Mouse (Mus musculus): ENCODE measurements around the gene Epha7.

Gene Epha7

GRCm38 (mm10) chr4:28812691-28813289, at the start of gene Epha7:
Gene Epha7 (plus strand): TSS chr4:28813131.
- ChIA-PET POLR2A (interaction anchor here in 3 of 4 experiments (0.5 to 1.2 kb wide), 12 partner anchors 8 to 512 kb away, joined by 3 to 8 read pairs (median 3); no protein-coding TSS in a partner anchor), CTCF (interaction anchor here in 1 of 4 experiments (1.1 kb wide), 1 partner anchor 34 kb away, joined by 3 read pairs; no protein-coding TSS in a partner anchor)

DNA sequence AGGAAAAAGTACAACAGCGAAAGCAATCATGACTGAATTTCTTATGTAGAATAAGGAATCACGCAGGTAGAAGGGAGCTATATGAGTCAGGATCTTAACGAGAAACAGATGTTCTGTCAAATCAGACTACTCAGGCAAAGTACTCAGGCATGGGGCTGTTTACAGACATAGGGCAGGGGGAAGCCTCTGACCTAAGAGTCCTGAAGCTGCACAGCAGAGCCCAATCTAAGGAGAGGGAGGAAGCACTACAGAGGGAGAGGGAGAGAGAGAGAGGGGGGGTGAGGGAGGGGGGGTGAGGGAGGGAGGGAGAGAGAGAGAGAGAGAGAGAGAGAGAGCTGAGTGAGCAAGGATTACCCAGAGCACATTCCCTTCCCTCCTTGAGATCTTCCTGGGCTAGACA, 29.0 kb upstream of the Epha7 start:
- CTCF ChIA-PET: no interaction called here
- POLR2A ChIA-PET: interaction anchor here in 1 of 4 experiments (0.9 kb wide), 1 partner anchor 28 kb away, joined by 3 read pairs; no protein-coding TSS in a partner anchor

DNA sequence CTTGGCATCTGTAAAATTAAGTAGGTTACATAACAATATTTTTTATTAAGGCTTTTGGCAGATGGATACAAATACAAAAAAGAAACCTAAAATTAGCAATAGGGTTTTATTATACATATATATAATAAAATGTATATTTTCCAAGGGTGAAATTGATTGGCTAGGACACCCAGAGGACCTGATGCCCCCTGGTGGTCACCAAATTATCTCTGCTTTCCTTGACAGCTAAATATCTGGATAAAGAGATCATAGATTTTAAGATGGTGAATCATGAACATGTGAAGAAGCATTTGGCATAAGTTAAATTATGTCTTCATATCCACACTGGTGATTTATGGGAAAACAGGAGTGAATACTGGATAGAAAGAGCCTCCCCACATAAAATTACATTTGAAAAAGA, 4.1 kb upstream of the Epha7 start:
- ChIA-PET CTCF (no interaction called here), POLR2A (no interaction called here)

GRCm38 (mm10) chr4:28809703-28810102, 3.2 kb upstream of the Epha7 start:
- ChIA-PET POLR2A (no interaction called here), CTCF (no interaction called here)

DNA sequence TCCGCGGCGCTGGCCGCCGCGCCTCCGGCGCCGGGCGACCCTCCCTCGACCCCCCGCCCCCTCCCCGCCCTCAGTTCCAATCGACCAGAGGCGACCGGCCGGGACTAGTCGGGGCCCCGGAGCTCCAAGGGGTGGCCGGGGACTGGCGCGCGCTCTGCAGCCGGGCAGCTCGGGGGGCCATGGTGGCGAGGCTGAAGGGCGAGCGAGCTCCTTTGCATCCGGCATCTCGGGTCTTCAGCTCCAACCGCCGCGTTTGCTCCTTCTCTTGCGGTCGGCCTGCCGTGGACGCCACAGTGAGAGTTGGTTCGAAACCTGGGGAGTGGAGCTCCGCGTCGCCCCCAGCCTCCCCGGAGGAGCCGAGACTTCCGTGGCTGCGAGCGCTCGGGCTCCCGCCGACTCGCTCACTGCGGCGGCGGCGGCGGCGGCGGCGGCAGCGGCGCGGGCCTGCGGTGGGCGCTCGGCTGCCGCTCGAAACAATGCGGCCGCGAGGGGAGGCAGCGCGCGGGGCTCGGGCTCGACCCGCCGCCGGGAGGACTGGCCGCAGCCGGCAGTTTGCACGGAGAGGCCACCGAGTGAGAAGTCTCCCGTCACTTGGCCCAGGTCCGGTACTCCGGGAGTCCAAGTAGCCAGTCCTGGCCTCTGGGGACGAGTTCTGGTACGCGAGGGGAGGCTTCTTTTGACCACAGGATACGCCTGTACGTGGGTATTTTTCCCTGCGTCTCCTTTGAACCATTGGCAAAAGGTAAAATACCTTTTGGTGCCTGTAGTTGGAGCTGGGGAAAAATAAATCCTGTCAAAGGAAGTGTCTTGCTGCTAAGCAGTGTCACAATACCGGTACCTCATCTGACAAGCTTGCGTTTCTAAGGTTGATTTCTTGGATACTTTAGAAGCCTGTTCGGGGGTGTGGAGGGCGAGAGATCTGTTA, 882 bp downstream of the Epha7 start:
- ChIA-PET POLR2A (interaction anchor here in 2 of 4 experiments (0.6 to 1.3 kb wide), 12 partner anchors 9 to 1409 kb away, joined by 3 to 4 read pairs (median 3); no protein-coding TSS in a partner anchor), CTCF (interaction anchor here in 1 of 4 experiments (0.6 kb wide), 1 partner anchor 428 kb away, joined by 5 read pairs; no protein-coding TSS in a partner anchor)

GRCm38 (mm10) chr4:28814476-28814815, 1.5 kb downstream of the Epha7 start:
- POLR2A ChIA-PET: interaction anchor here in 3 of 4 experiments (0.6 to 1.3 kb wide), 6 partner anchors 30 to 1410 kb away, joined by 3 to 5 read pairs (median 3); no protein-coding TSS in a partner anchor
- CTCF ChIA-PET: no interaction called here

- CTCF ChIA-PET: no interaction called here
- POLR2A ChIA-PET: interaction anchor here in 3 of 4 experiments (0.6 to 1.3 kb wide), 7 partner anchors 22 to 1411 kb away, joined by 3 to 5 read pairs (median 3); no protein-coding TSS in a partner anchor
Observed at GRCm38 (mm10) chr4:28814816-28815620, 2.1 kb downstream of the Epha7 start.

GRCm38 (mm10) chr4:28815621-28815920, 2.6 kb downstream of the Epha7 start:
- CTCF ChIA-PET: no interaction called here

GRCm38 (mm10) chr4:28823616-28824015, 10.7 kb downstream of the Epha7 start:
- ChIA-PET POLR2A (no interaction called here), CTCF (no interaction called here)

More at GRCm38 (mm10) chr4:28815621-28815920, 2.6 kb downstream of the Epha7 start:
- POLR2A ChIA-PET: interaction anchor here in 2 of 4 experiments (0.7 kb wide), 2 partner anchors 21 to 347 kb away, joined by 3 to 5 read pairs; no protein-coding TSS in a partner anchor

GRCm38 (mm10) chr4:28824616-28825015, 11.7 kb downstream of the Epha7 start:
- ChIA-PET CTCF (no interaction called here), POLR2A (no interaction called here)

DNA sequence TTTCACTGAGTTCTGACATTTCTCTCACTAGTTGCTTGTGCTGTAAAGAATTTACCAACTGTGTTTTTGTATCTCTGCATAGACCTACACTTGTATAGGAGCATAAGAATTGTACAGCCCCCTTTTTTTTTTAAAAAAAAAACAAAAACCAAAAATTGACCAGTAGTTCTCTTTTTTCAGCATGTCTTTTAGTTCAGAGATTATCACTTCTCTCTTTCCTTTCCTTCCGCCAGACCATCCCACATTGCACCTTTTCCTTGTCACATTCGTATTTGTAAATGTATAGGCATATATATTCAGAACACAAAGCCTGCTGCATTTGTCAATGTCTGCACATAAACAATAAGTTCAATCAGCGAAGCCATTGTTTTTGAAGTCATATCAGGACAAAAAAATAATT, 24.7 kb downstream of the Epha7 start:
- ChIA-PET POLR2A (no interaction called here), CTCF (no interaction called here)

DNA sequence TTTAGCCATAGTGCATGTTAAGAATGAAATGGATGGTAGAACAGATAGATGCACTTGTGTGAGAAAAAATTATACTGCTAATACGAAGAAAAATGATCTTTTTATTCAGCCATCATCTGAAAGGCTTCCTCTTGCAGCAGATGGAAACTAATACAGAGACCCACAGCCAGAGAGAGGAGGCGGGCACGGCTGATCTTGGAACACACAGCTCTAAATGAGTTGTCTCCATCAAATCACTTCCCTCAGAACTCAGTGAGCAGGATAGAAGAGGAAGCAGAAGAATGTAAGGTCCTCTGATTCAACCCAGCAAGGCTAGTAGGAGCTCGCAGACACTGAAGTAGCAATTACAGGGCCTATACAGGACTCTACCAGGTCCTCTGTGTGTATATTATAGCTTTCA, 33.4 kb downstream of the Epha7 start:
- ChIA-PET POLR2A (no interaction called here), CTCF (interaction anchor here in 1 of 4 experiments (0.8 kb wide), 1 partner anchor 34 kb away, joined by 3 read pairs; the partner anchor contains the start of gene Epha7)

DNA sequence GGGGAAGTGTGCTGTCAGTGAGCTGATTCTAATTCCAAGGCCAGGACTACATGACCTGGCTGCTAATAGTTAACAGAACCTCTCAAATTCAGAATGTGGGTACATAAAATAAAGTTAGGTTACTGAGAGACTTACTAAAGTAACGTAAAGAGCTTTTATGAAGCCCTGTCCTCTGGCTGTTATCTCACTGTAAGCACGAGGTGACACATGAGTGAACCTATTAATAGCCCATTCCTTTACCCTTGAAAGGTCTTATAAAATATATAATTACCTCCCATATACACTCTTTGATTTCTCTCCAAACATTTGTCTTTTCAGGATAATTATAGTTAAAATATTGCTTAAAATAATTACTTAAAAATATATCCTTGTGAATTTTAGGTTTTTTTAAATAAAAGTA, 37.5 kb downstream of the Epha7 start:
- POLR2A ChIA-PET: no interaction called here
- CTCF ChIA-PET: no interaction called here

DNA sequence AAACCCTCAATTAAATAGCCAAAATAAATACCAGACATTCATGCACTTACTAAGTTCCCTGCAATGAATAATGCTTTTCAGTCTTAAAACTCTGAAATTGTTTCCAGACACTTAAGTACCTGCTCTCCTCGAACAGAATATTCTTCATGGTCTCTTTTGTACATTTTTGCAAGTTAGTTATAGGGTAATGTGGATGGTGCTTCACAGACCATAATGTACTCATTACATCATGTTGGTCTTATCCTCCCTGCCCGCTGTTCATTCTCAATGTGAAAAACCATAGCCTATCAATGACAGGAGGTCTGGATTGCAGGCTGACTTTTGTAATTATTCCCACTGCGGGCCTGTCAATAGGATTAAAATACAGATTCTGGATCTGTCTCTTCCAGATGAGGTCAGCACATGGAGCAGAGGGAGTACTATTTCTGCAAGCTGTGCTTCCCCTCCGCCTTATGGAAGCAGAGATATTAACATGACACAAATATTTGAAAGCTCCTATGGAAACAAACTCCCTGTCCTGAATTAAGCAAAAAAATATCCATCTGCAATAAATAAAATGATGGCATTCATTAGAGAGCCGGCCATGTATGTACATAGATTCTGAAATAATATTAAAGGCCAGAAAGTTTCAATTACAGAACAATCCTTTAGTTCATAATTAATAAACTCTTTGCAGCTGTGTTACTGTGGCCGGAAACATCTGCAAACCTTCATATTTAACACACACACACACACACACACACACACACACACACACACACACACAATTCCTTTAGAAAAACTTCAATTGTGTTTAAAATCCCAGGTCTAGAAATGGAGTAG, 50.1 kb downstream of the Epha7 start:
- CTCF ChIA-PET: no interaction called here
- POLR2A ChIA-PET: no interaction called here

DNA sequence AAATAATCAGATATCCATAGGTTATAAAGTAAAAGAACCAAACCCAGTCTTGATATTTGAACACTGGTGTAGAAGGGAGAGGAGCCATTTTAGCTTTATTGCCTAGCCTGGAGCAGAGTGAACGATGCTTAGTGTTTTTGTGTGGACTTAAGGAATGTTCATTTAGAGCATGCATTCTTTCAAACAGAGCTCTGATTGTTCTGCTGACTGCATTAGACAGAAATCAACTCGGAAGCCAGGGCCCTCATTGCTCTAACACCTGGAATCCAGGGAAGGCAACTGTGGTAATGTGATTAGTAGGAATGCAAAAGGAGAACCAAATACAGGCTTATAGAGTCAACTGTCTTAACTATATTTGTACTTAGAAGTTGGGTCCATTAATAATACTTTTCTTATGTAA, 53.5 kb downstream of the Epha7 start:
- CTCF ChIA-PET: no interaction called here

DNA sequence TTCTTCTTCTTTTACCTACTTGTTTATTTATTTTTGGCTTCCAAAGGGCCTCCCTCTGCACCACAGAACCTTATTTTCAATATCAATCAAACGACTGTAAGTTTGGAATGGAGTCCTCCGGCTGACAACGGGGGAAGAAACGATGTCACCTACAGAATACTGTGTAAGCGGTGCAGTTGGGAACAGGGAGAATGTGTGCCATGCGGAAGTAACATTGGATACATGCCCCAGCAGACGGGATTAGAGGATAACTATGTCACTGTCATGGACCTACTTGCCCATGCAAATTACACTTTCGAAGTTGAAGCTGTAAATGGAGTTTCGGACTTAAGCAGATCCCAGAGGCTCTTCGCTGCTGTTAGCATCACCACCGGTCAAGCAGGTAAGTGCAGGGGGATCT, 58.7 kb downstream of the Epha7 start:
- CTCF ChIA-PET: no interaction called here
- POLR2A ChIA-PET: interaction anchor here in 1 of 4 experiments (1.0 kb wide), 1 partner anchor 57 kb away, joined by 3 read pairs; no protein-coding TSS in a partner anchor

More for the DNA sequence above, 53.5 kb downstream of the Epha7 start:
- POLR2A ChIA-PET: no interaction called here

DNA sequence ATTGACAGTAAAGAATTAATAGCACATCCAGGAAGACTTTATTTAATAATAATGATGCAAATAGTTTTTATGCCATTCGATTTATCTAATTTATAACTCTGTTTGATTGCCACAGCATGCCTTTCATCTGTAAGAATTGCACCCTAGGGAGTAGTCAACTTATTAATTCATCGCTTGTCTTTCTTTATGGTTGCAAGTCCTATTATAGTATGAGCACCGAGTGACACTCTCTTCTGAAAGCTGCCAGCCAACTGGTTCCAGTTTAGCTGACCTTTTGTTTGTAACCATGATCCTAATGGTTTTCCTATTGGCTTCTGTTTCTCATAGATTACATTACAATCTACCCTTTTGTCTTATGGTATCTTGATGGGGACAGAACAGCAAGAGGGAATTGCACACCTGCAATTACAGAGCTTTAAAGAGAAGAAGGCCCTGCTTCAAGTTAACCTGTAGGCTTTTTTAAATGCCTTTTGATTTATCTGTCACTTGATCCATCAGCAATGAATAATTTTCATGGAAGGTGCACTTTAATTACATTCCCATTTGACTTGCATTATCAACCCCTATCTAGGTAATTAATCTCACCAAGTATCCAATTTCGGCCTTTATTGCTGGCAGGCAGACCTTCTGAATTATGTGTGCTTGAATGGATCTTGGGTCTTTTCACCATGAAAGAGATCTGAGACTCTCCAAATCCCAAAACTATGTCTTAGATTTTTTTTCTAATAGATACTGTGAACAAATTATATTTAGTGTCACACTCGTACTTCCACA, 68.5 kb downstream of the Epha7 start:
- ChIA-PET POLR2A (no interaction called here), CTCF (no interaction called here)

GRCm38 (mm10) chr4:28889630-28890029, 76.7 kb downstream of the Epha7 start:
- ChIA-PET CTCF (no interaction called here), POLR2A (no interaction called here)

Data from embryonic stem cell, embryonic (primary cell).